Mouse (Mus musculus): Measurements from ENCODE around the gene Psmc3. TPM values are rescaled to one million over a fixed set of nuclear protein-coding genes. Genes with fewer than 3 reads are reported as not detected.

Gene Psmc3
- polyA plus RNA-seq, 1 experiment, result 435 TPM

GRCm38 (mm10) chr2:91062779-91063606 is 9.2 kb downstream of the Psmc3 start:
- Histone ChIP-seq H3K27me3 (ENCODE audit: control insufficient read depth, insufficient read depth, low read length) (no peaks in the 10 kb centered on the region), H3K4me3 (ENCODE audit: control insufficient read depth, low read depth, low read length) (no peak overlapping the region), H3K4me1 (ENCODE audit: control insufficient read depth, insufficient read depth, low read length) (no peaks in the 10 kb centered on the region), H3K36me3 (ENCODE audit: control insufficient read depth, insufficient read depth, low read length) (no peaks in the 10 kb centered on the region; the same call in none of the 2 replicates), H3K27ac (ENCODE audit: control insufficient read depth, insufficient read depth, low read depth, low read length) (no peak overlapping the region)
- TF ChIP-seq CTCF (IDR thresholded peaks at IDR 0.05; ENCODE audit: control insufficient read depth, insufficient read depth, insufficient replicate concordance, low read depth, low read length) (no peak), POLR2A (IDR thresholded peaks at IDR 0.05; ENCODE audit: control insufficient read depth, low read depth, low read length) (no peak)

GRCm38 (mm10) chr2:91064211-91064610 is 10.4 kb downstream of the Psmc3 start:
- TF ChIP-seq CTCF (IDR thresholded peaks at IDR 0.05; ENCODE audit: control insufficient read depth, insufficient read depth, insufficient replicate concordance, low read depth, low read length) (no peak), POLR2A (IDR thresholded peaks at IDR 0.05; ENCODE audit: control insufficient read depth, low read depth, low read length) (no peak)
- Histone ChIP-seq H3K27ac (ENCODE audit: control insufficient read depth, insufficient read depth, low read depth, low read length) (no peak overlapping the region), H3K27me3 (ENCODE audit: control insufficient read depth, insufficient read depth, low read length) (no peaks in the 10 kb centered on the region), H3K4me1 (ENCODE audit: control insufficient read depth, insufficient read depth, low read length) (peaks cover under 1% of the 10 kb centered on the region; the same call in 1 of the 2 replicates), H3K4me3 (ENCODE audit: control insufficient read depth, low read depth, low read length) (no peak overlapping the region), H3K36me3 (ENCODE audit: control insufficient read depth, insufficient read depth, low read length) (no peaks in the 10 kb centered on the region; the same call in none of the 2 replicates)

GRCm38 (mm10) chr2:91065544-91065943 is 11.7 kb downstream of the Psmc3 start:
- TF ChIP-seq POLR2A (IDR thresholded peaks at IDR 0.05; ENCODE audit: control insufficient read depth, low read depth, low read length) (no peak), CTCF (IDR thresholded peaks at IDR 0.05; ENCODE audit: control insufficient read depth, insufficient read depth, insufficient replicate concordance, low read depth, low read length) (peak; percentile 73; the same call in 1 of the 2 replicates)
- no peak overlapping the region for H3K4me3 ChIP-seq (ENCODE audit: control insufficient read depth, low read depth, low read length)
- H3K27me3 ChIP-seq (ENCODE audit: control insufficient read depth, insufficient read depth, low read length), result no peaks in the 10 kb centered on the region
- peaks cover 2% of the 10 kb centered on the region; the same call in 1 of the 2 replicates for H3K4me1 ChIP-seq (ENCODE audit: control insufficient read depth, insufficient read depth, low read length)
- no peaks in the 10 kb centered on the region; the same call in 1 of the 2 replicates for H3K36me3 ChIP-seq (ENCODE audit: control insufficient read depth, insufficient read depth, low read length)
- no peak overlapping the region for H3K27ac ChIP-seq (ENCODE audit: control insufficient read depth, insufficient read depth, low read depth, low read length)

GRCm38 (mm10) chr2:91066455-91066854 is 12.6 kb downstream of the Psmc3 start:
- Histone ChIP-seq H3K4me3 (ENCODE audit: control insufficient read depth, low read depth, low read length) (no peak overlapping the region), H3K27ac (ENCODE audit: control insufficient read depth, insufficient read depth, low read depth, low read length) (no peak overlapping the region), H3K4me1 (ENCODE audit: control insufficient read depth, insufficient read depth, low read length) (peaks cover 6% of the 10 kb centered on the region), H3K36me3 (ENCODE audit: control insufficient read depth, insufficient read depth, low read length) (no peaks in the 10 kb centered on the region; the same call in 1 of the 2 replicates), H3K27me3 (ENCODE audit: control insufficient read depth, insufficient read depth, low read length) (no peaks in the 10 kb centered on the region)
- TF ChIP-seq POLR2A (IDR thresholded peaks at IDR 0.05; ENCODE audit: control insufficient read depth, low read depth, low read length), result no peak
- no peak for TF ChIP-seq CTCF (IDR thresholded peaks at IDR 0.05; ENCODE audit: control insufficient read depth, insufficient read depth, insufficient replicate concordance, low read depth, low read length)

- no peaks in the 10 kb centered on the region for H3K27me3 ChIP-seq (ENCODE audit: control insufficient read depth, insufficient read depth, low read length)
- TF ChIP-seq CTCF (IDR thresholded peaks at IDR 0.05; ENCODE audit: control insufficient read depth, insufficient read depth, insufficient replicate concordance, low read depth, low read length) (no peak), POLR2A (IDR thresholded peaks at IDR 0.05; ENCODE audit: control insufficient read depth, low read depth, low read length) (no peak)
- H3K27ac ChIP-seq (ENCODE audit: control insufficient read depth, insufficient read depth, low read depth, low read length), result peak overlapping the region; percentile 62; the same call in 1 of the 2 replicates
- peaks cover 6% of the 10 kb centered on the region for H3K4me1 ChIP-seq (ENCODE audit: control insufficient read depth, insufficient read depth, low read length)
- peak overlapping the region; percentile 96 for H3K4me3 ChIP-seq (ENCODE audit: control insufficient read depth, low read depth, low read length)
- H3K36me3 ChIP-seq (ENCODE audit: control insufficient read depth, insufficient read depth, low read length), result no peaks in the 10 kb centered on the region; the same call in 1 of the 2 replicates
These were observed 14.5 kb downstream of the Psmc3 start for GRCm38 (mm10) chr2:91068162-91068871.

GRCm38 (mm10) chr2:91068872-91069165 is 15.0 kb downstream of the Psmc3 start:
- H3K27ac ChIP-seq (ENCODE audit: control insufficient read depth, insufficient read depth, low read depth, low read length), result peak overlapping the region; percentile 62

More at GRCm38 (mm10) chr2:91068872-91069165, 15.0 kb downstream of the Psmc3 start:
- Histone ChIP-seq H3K36me3 (ENCODE audit: control insufficient read depth, insufficient read depth, low read length) (no peaks in the 10 kb centered on the region; the same call in 1 of the 2 replicates), H3K27me3 (ENCODE audit: control insufficient read depth, insufficient read depth, low read length) (no peaks in the 10 kb centered on the region), H3K4me3 (ENCODE audit: control insufficient read depth, low read depth, low read length) (peak overlapping the region; percentile 96), H3K4me1 (ENCODE audit: control insufficient read depth, insufficient read depth, low read length) (peaks cover 6% of the 10 kb centered on the region)
- no peak for TF ChIP-seq POLR2A (IDR thresholded peaks at IDR 0.05; ENCODE audit: control insufficient read depth, low read depth, low read length)
- no peak for TF ChIP-seq CTCF (IDR thresholded peaks at IDR 0.05; ENCODE audit: control insufficient read depth, insufficient read depth, insufficient replicate concordance, low read depth, low read length)

Data from testis, adult 2 months (tissue).